Mouse (Mus musculus) liver, embryonic 14.5 days (tissue): ENCODE data around the gene Polr2e.

Experiments used
- CTCF ChIP-seq: IDR thresholded peaks from 2 replicates; pipeline ENCODE4 v1.5.1; 2016; ENCODE audit warnings: antibody characterized with exemption, low read depth, control low read depth
- EP300 ChIP-seq: IDR thresholded peaks from 2 replicates; pipeline ENCODE4 v1.6.1; 2016; ENCODE audit warnings: antibody characterized with exemption, low read depth

DNA sequence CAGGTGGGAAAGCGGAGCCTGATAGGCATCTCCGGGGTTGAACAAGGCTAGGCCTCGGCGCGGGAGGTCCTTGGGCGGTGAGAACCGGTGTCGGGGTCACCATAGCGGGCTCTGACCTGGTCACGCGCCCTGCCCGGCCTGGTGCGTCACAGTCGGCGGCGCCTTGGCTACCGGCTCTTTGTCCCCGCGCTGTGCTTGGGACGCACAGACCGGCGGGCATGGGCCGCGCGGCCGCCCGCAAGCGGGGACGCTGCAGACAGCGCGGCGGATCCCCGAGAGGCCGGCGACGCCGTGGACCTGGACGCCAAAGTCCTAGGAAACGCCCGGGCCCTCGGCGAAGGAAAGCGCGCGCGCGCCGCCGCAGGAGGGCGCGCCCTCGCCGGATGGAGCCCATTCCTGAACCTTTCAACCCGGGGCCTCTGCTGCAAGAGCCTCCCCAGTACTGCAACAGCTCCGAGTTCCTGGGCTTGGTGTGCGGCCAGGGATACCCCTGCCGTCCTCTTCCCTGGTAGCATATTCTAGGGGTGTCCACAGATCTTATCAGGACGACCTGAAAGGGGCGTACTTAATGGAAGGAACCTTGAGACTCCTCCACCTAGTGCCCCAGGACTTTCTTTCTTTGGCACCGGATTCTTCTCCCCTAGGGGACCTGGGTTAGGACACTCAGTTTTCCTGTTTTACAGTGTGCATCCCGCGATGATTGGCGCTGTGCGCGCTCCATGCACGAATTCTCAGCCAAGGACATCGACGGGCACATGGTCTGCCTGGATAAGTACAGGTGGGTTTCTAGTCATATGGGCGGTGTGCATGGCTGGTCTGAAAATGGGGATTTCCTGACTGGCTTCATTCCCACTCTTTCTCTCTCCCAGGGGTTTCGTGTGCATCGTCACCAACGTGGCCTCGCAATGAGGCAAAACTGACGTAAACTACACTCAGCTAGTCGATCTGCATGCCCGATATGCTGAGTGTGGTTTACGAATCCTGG, 14.5 kb upstream of the Polr2e start:
- TF ChIP-seq EP300 (no peak), CTCF (peak; percentile 56)
